Mouse (Mus musculus) liver, adult 10 weeks (tissue): ENCODE results near the gene Vmn1r126. TPM values are rescaled to one million over a fixed set of nuclear protein-coding genes. Genes with fewer than 3 reads are reported as not detected.

Source experiments
- polyA plus RNA-seq: library from polyadenylated mRNA; stranded (reverse); fragments of 350-450 nt; fragmentation: Illumina TruSeq; extraction: RNeasy Lipid Tissue Mini Kit (QIAGEN cat#74804); gene quantifications from one replicate; pipeline ENCODE4 v1.2.3, GENCODE M21; 2014; ENCODE audit warnings: low read depth, low replicate concordance

Vmn1r126 gene
- polyA plus RNA-seq = not detected

DNA sequence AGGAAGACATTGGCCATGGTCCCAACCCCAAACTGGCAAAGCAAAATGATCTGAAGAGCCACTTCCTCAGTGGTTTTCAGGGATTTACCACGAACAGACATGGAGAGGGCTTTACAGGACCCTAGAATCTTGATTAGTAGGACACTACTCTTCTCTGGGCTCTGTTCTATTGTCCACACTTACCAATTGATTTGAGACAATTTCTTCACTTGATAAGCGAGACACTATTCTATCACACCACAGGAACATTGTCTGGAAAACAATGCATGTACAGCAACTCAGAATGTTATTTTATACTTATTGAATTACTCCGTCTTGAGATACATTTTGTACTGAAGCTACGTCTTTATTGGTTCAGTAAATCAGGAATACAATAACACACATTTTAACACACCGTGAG lies at the start of gene Vmn1r126:
TSS of gene Vmn1r126 (minus strand) at position 101 of the 400 bp plus-strand sequence.

DNA sequence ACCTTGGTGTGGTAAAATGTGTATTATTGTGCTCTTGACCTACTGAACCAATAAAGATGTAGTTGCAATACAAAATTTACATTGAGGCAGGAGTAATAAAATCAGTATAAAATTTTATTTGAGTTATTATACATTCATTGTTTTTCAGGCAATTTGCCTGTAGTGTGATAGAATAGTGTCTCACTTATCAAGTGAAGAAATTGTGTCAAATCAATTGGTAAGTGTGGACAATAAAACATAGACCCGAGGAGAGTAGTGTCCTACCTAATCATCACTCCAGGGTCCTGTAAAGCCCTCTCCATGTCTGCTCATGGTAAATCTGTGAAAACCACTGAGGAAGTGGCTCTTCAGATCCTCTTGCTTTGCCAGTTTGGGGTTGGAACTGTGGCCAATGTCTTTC lies 47.8 kb upstream of the Vmn1r126 start, which contains the start of gene Vmn1r128:
TSS of gene Vmn1r128 (plus strand) at position 301 of the 400 bp plus-strand sequence.

GRCm38 (mm10) chr7:21319761-21320160 lies 18.5 kb upstream of the Vmn1r126 start, which contains the start of gene Vmn1r127:
Gene Vmn1r127, minus strand, starts transcription at chr7:21319861.

GRCm38 (mm10) chr7:21271879-21272278 lies 29.4 kb downstream of the Vmn1r126 start, which contains the start of gene Vmn1r125:
Gene Vmn1r125, plus strand, starts transcription at chr7:21272179.

GRCm38 (mm10) chr7:21260517-21260916 lies 40.8 kb downstream of the Vmn1r126 start, which contains the start of gene Vmn1r124:
Gene Vmn1r124, minus strand, starts transcription at chr7:21260617.

Other genes with a start within 250 kb of the Vmn1r126 start
- not detected for gene Vmn1r120, start 247.7 kb downstream of the Vmn1r126 start, polyA plus RNA-seq
- not detected for gene Vmn1r121, start 203.0 kb downstream of the Vmn1r126 start, polyA plus RNA-seq
- not detected for gene Vmn1r122, start 167.3 kb downstream of the Vmn1r126 start, polyA plus RNA-seq
- gene Vmn1r123, start 139.3 kb downstream of the Vmn1r126 start, polyA plus RNA-seq = not detected
- gene Gm5157, start 111.0 kb downstream of the Vmn1r126 start, polyA plus RNA-seq = not detected
- gene Vmn1r124, start 40.9 kb downstream of the Vmn1r126 start, polyA plus RNA-seq = not detected
- gene Vmn1r125, start 29.3 kb downstream of the Vmn1r126 start, polyA plus RNA-seq = not detected
- not detected for gene Vmn1r127, start 18.4 kb upstream of the Vmn1r126 start, polyA plus RNA-seq
- not detected for gene Vmn1r128, start 47.9 kb upstream of the Vmn1r126 start, polyA plus RNA-seq
- not detected for gene Vmn1r129, start 59.8 kb upstream of the Vmn1r126 start, polyA plus RNA-seq
- gene Gm6882, start 131.3 kb upstream of the Vmn1r126 start, polyA plus RNA-seq = not detected
- gene Vmn1r130, start 210.3 kb upstream of the Vmn1r126 start, polyA plus RNA-seq = not detected
- not detected for gene Vmn1r131, start 244.6 kb upstream of the Vmn1r126 start, polyA plus RNA-seq